Mouse (Mus musculus): ENCODE data around the gene Rhebl1. TPM values are rescaled to one million over a fixed set of nuclear protein-coding genes. Genes with fewer than 3 reads are reported as not detected.
A peak's percentile ranks its signal among the peaks of the same experiment; 100 is the strongest.

The Rhebl1 gene
- polyA plus RNA-seq, 1 experiment from 2014 or later, result 21.0 TPM

DNA sequence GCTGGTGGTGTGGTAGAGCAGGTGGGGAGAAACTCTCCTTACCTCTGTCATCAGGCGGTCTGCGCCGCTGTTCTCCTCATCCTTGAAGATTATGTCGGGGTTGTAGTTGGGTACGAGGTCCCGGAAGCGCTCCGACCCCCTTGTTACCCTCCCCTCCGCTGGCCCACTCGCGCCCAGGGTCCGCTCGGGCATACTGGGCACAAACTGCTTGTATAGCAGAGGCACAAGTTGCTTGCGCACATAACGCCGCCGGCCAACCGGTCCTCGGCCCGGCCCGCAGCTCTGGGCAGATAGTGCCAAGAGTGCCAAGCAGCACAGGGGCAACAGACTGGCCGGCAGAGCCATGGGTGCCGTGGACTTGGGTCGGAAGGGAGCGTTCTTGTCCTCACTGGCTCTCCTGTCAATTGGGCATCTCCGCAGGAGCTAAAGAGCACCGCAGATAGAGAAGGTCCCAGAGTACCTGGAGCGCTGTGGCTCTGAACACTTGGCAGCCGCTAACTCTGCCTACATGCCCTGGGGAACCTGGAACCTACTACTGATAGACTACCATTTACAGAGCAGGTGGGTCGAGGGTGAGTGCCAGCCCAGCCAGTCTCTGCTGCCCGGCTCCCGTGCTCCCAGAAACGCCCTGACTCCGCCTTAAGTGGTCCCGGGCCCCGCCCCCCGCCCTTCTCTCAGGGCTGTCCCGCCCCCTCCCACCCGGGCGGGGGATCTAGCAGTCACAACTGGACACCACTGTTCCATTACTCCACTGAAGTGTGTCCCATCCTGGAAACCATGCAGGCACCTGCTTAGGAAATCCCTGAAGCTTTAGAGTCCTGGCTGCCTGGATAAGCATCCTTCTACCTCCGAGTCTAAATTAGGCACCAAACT, 3.8 kb upstream of the Rhebl1 start, which contains the start of gene Dhh:
Gene Dhh, minus strand, starts transcription at position 613 of the 873 bp plus-strand sequence.
- Histone ChIP-seq H3K27me3 (ENCODE audit: insufficient read depth, poor library complexity, severe bottlenecking) (peaks cover 76% of the 10 kb centered on the region), H3K36me3 (peaks cover 11% of the 10 kb centered on the region), H3K27ac (no peak within 1 kb of the TSS), H3K9me3 (no peaks in the 10 kb centered on the region), H3K4me3 (peak within 1 kb of the TSS; percentile 44), H3K4me1 (replicated peaks) (peaks cover 54% of the 10 kb centered on the region)
- WGBS, result under 1% methylated on average over 41 of the region's 41 CpGs
- DNase-seq (ENCODE audit: low spot score), result peak; percentile 44

DNA sequence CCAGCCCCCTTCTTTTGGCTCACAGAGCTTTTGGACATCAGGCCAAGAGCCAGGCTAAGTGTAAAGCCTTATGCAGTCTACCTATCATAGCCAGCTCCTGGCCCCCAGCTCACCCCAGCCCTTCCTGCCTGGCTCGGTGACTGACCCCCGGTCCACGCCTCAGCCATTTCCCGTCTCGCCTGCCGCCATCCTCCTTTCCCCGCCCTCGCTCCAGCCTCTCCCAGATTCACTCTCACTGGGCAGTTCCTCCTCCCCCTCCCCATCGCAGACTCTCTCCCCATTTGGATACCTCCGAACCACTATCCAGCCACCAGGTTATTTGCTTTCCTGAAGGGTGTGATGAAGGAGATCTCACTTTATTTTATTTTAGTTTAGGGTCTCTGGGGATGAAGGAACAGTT, 3.2 kb upstream of the Rhebl1 start:
- H3K4me1 ChIP-seq (replicated peaks), result peaks cover 55% of the 10 kb centered on the region
- H3K4me3 ChIP-seq, result peak overlapping the region; percentile 44
- peak; percentile 17 for DNase-seq (ENCODE audit: low spot score)
- H3K27me3 ChIP-seq (ENCODE audit: insufficient read depth, poor library complexity, severe bottlenecking), result peaks cover 82% of the 10 kb centered on the region
- H3K36me3 ChIP-seq, result peaks cover 5% of the 10 kb centered on the region; the same call in 1 of the 2 replicates
- no peaks in the 10 kb centered on the region for H3K9me3 ChIP-seq
- 1% methylated on average over 10 of the region's 10 CpGs for WGBS
- H3K27ac ChIP-seq, result no peak overlapping the region

DNA sequence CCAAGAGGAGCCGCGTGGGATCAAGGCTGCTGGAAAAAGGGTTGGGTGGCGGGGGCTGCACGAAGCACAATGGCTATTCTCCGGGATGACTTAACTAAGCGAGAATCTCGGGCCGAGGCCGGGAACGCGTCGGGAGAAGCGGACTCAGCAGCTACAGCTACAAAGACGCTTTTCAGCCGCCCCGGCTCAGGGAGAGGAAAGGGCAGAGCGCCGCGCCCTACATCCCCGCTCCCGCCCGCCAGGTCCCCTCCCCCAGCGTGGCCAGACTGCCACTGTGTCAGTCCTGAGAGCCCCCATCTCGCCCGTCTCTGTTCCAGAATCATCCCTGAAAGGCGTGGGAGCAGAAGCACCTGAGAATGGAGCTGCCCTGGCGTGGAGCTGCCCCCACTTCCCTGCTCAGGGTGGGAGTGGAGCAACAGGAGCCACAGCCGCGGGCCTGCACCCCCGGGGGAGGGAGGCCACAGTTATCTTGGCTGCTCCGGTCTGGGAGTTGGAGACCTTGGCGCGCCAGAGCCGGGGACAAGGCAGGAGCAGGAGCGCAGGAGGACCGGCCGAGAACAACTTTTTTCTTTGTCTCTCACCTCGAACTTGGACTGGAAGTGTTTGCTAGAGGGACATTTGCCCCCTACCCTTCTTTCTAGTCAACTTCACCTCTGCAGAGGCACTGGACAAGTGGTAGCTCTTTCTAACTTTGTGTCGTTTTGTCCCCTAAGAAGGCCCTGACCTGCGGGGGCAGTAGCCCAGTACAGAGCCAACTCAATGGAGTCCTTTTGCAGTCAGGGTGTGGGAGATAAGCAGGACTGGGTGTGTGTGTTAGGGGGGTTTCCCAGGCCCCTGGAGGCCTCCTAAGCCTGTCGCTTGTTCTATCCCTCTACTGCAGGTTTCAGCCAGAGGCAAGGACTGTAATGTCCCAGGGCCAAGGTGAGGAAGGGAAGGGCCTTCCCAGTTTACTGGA, 1.6 kb upstream of the Rhebl1 start:
- no peaks in the 10 kb centered on the region for H3K9me3 ChIP-seq
- H3K4me1 ChIP-seq (replicated peaks), result peaks cover 59% of the 10 kb centered on the region
- peak overlapping the region; percentile 58 for H3K4me3 ChIP-seq
- peak; percentile 78 for DNase-seq (ENCODE audit: low spot score)
- H3K36me3 ChIP-seq, result no peaks in the 10 kb centered on the region
- peak overlapping the region; percentile 86 for H3K27ac ChIP-seq
- peaks cover 98% of the 10 kb centered on the region for H3K27me3 ChIP-seq (ENCODE audit: insufficient read depth, poor library complexity, severe bottlenecking)
- under 1% methylated on average over 41 of the region's 41 CpGs for WGBS

DNA sequence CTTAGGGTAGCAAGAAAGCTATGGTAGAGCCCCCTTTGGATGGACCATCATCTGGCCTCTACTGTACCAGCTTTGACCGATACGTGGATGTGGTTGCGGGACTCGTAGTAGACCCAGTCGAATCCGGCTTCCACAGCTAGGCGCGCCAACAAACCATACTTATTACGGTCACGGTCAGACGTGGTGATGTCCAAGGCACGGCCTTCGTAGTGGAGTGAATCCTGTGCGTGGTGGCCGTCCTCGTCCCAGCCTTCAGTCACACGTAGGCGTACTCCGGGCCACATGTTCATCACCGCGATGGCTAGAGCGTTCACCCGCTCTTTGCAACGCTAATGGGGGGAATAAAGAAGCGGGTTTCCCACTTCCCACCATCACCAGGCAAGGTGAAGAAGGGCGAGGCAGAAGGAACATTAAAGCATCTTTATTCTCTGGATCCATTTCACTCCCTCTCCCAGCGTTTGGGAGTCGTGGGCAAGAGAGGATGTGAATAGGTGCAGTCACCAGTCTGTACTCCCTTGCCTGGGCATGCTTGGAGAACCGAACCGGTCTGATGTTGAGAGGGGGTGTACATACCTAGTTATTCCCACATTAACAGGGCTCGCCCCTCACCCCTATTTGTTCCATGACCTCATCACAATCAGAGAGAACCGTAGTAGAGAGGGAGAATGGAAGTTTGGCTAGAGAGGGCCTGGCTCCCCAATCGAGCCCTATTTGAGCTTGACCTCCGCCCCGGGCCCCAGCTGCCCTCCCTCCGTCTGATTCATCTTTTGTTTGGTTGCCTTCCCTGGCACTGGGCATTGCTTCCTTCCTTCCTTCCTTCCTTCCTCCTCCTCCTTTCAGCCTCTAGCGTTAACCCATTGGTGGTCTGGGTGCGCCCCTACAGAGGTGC, 650 bp upstream of the Rhebl1 start:
- WGBS, result 2% methylated on average over 38 of the region's 38 CpGs
- Histone ChIP-seq H3K27ac (peak overlapping the region; percentile 86), H3K36me3 (no peaks in the 10 kb centered on the region), H3K27me3 (ENCODE audit: insufficient read depth, poor library complexity, severe bottlenecking) (peaks cover 97% of the 10 kb centered on the region), H3K9me3 (no peaks in the 10 kb centered on the region), H3K4me1 (replicated peaks) (peaks cover 59% of the 10 kb centered on the region), H3K4me3 (peak overlapping the region; percentile 58)
- DNase-seq (ENCODE audit: low spot score), result peak; percentile 49

DNA sequence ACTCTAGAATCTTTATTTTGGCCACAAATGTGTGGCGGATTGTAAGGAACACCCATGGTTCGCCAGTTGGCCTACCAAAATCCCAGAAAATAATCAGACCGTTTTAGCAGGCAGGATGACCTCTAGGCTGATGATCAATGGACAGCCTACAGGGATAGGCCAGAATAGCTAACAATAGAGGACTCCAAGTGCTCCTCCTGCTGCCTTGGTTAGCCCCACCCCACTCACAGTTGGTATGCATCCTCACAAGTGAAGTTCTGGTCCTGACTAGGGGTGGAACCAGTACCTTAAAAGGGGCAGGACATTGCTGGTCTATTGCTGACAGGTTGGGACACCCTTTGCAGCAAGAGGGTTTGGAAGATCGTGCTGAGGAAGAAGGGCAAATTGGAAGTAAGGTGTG, 1.3 kb downstream of the Rhebl1 start:
- peaks cover 85% of the 10 kb centered on the region for H3K27me3 ChIP-seq (ENCODE audit: insufficient read depth, poor library complexity, severe bottlenecking)
- WGBS, result 38% methylated on average over 4 of the region's 4 CpGs
- no peak overlapping the region; the same call in 1 of the 2 replicates for H3K4me3 ChIP-seq
- no peaks in the 10 kb centered on the region for H3K9me3 ChIP-seq
- H3K4me1 ChIP-seq (replicated peaks), result peaks cover 53% of the 10 kb centered on the region
- peak; percentile 8 for DNase-seq (ENCODE audit: low spot score)
- H3K27ac ChIP-seq, result no peak overlapping the region
- H3K36me3 ChIP-seq, result no peaks in the 10 kb centered on the region

DNA sequence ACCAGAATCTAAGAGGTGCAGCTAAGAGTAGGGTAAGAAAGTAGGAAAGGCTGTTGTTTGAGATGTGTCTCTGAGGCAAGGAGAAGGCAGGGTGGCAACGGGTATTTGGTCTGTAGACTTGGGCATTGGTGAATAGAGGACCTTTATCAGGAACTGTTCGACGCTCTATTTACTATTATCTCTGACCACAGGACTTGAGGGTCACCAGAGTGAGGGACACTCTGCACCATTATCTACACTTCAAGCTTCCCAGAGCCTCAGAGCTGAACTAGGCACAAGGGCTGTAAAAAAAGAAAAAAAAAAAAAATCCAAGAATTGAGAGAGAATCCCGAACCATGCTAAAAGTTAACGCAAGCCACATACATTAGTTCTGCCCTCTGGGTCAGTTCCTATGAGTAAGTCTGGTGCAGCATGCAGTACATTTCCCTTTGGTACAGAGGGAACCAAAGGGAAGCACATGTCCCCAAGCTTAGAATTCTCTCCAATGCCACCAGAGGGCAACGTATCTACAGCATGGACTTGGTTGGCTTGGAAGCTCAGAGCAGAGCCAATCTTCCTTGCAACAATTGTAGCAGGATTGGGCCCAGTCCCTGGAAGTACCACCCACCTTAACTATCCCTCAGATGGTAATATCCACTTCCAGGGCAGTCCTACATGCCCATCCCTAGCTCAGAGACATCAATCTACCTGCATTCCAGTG, 2.3 kb downstream of the Rhebl1 start:
- Histone ChIP-seq H3K4me1 (replicated peaks) (peaks cover 44% of the 10 kb centered on the region), H3K36me3 (no peaks in the 10 kb centered on the region), H3K27me3 (ENCODE audit: insufficient read depth, poor library complexity, severe bottlenecking) (peaks cover 75% of the 10 kb centered on the region), H3K27ac (no peak overlapping the region), H3K9me3 (no peaks in the 10 kb centered on the region), H3K4me3 (no peak overlapping the region)
- peak; percentile 58 for DNase-seq (ENCODE audit: low spot score)
- 45% methylated on average over 6 of the region's 6 CpGs for WGBS

DNA sequence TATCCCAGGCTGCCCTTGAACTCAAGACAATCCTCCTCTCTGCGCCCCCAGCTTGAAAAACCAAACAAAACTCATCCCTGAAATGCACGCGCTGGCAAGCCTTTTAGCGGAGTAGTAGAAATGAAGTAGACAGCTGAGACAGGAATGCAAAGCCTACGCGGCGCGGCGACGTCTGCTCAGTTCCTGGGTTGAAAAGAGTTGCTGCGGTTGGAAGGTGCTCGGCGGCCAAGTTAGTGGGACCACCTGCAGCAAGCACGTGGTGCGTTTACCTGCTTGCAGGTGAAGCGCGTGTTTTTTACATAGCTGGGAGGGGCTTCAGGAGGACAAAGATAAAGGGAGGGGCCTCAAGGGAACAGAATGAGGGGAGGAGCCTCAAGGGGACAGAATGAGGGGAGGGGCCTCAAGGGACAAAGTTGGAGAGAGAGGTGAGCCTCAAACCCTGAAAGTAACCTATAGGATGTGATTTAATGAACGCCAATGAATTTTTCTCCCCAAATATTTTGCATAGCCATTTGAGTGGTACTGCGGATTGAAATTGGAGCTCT, 3.1 kb downstream of the Rhebl1 start:
- H3K4me1 ChIP-seq (replicated peaks), result peaks cover 37% of the 10 kb centered on the region
- H3K9me3 ChIP-seq, result no peaks in the 10 kb centered on the region
- H3K27ac ChIP-seq, result no peak overlapping the region
- H3K36me3 ChIP-seq, result no peaks in the 10 kb centered on the region
- 12% methylated on average over 19 of the region's 19 CpGs for WGBS
- H3K4me3 ChIP-seq, result peak overlapping the region; percentile 32
- DNase-seq (ENCODE audit: low spot score), result peak; percentile 14
- H3K27me3 ChIP-seq (ENCODE audit: insufficient read depth, poor library complexity, severe bottlenecking), result peaks cover 67% of the 10 kb centered on the region

DNA sequence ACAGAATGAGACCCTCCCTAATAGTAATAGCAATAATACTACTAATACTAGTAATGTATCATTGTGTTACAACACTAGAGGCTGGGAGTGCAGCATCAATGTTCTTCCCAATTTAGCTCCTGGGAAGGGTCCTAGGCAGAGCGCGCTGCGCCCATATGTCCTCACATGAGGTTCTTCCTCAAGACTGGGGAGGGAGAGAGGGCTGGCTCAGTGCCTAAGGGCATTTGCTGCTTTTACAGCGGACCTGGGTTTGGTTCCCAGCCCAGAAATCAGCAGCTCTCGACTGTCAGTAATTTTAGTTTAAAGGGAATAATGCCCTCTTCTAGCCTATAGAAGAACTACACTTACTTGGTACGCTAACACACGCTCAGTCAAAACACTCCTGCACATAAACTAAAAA, 6.8 kb downstream of the Rhebl1 start:
- peaks cover 4% of the 10 kb centered on the region for H3K4me1 ChIP-seq (replicated peaks)
- H3K27me3 ChIP-seq (ENCODE audit: insufficient read depth, poor library complexity, severe bottlenecking), result peaks cover 29% of the 10 kb centered on the region
- H3K36me3 ChIP-seq, result no peaks in the 10 kb centered on the region
- no peak for DNase-seq (ENCODE audit: low spot score)
- no peaks in the 10 kb centered on the region for H3K9me3 ChIP-seq
- no peak overlapping the region for H3K27ac ChIP-seq
- 85% methylated on average over 7 of the region's 7 CpGs for WGBS
- no peak overlapping the region for H3K4me3 ChIP-seq

DNA sequence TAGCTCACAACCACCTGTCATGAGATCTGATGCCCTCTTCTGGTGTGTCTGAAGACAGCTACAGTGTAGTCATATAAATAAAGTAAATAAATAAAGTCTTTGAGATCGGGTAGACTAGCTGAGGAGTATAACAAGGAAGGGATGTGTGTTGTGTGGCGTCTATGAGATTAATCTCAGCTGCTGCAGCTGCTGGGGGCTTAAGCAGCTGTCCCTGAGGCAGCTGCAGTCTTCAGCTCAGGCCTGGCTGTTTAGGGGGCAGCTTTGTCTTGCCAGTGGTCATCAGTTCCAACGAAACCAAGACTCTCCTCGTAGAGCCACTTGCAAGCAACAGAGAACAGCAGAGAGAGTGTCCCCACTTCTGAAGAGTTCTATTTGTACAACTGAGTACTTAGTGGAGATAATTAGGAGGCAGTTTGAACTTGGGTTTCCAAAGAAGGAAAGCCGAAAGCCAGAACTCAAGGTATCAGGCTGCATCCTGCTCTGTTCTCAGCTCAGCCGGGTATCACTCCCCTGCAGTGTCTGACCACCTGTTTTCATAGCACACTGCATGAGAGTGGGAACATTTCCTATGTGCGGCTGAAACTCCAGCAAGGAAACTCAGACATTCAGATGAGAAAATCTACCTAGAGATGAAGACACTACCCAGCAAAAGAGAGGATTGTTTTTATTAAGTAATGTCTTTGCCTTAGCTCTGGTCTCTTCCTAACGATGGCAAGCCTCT, 7.5 kb downstream of the Rhebl1 start:
- Histone ChIP-seq H3K27ac (no peak overlapping the region), H3K9me3 (no peaks in the 10 kb centered on the region), H3K36me3 (no peaks in the 10 kb centered on the region), H3K4me1 (replicated peaks) (peaks cover 9% of the 10 kb centered on the region), H3K4me3 (no peak overlapping the region), H3K27me3 (ENCODE audit: insufficient read depth, poor library complexity, severe bottlenecking) (peaks cover 22% of the 10 kb centered on the region)
- WGBS, result 71% methylated on average over 8 of the region's 8 CpGs
- no peak for DNase-seq (ENCODE audit: low spot score)

DNA sequence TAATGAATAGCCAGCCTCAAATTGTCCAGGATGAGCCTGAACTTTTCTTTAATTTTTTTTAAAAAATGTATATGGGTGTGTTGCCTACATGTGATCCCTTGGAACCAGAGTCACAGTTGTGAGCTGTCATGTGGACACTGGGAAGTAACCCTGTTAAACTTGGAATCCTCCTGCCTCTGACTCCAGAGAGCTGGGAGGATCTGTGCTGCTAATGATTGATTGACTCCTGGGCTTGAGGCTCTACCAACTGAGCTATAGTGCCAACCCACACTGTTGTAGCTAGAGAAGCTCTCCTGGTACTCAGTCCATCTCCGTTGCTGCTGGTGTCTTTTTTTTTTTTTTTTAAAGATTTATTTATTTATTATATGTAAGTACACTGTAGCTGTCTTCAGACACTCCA, 10.2 kb downstream of the Rhebl1 start:
- Histone ChIP-seq H3K4me1 (replicated peaks) (peaks cover 25% of the 10 kb centered on the region), H3K9me3 (no peaks in the 10 kb centered on the region), H3K4me3 (no peak overlapping the region), H3K27ac (no peak overlapping the region), H3K27me3 (ENCODE audit: insufficient read depth, poor library complexity, severe bottlenecking) (peaks cover 8% of the 10 kb centered on the region; the same call in 1 of the 2 replicates), H3K36me3 (no peaks in the 10 kb centered on the region)
- no peak for DNase-seq (ENCODE audit: low spot score)
- 73% methylated on average over 1 of the region's 1 CpGs for WGBS

DNA sequence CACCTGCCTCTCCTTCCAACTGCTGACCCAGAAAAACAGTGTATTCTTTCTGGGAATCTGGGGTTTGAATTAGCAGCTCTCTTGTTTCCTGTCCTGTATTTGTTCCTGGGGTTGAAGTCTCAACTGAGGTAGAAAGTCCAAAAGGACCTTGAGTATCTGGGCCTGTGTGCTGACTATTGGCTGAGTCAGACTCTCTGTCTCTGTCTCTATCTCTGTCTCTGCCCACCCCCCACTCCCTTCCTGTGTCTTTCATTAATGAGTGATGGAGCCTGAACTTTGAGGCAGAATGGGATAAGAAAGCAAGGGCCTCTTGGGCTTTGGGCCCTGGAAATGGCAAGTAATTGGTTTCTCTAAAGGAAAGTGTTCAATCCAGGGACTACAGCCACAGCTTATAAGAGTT, 10.7 kb downstream of the Rhebl1 start:
- Histone ChIP-seq H3K4me3 (no peak overlapping the region), H3K4me1 (replicated peaks) (peaks cover 25% of the 10 kb centered on the region), H3K36me3 (no peaks in the 10 kb centered on the region; the same call in 1 of the 2 replicates), H3K27ac (no peak overlapping the region), H3K27me3 (ENCODE audit: insufficient read depth, poor library complexity, severe bottlenecking) (peaks cover 5% of the 10 kb centered on the region; the same call in 1 of the 2 replicates), H3K9me3 (no peaks in the 10 kb centered on the region)
- no peak for DNase-seq (ENCODE audit: low spot score)

Data from hindbrain, embryonic 10.5 days (tissue).